Mouse (Mus musculus): ENCODE results near the gene Taf12.

Taf12 gene

DNA sequence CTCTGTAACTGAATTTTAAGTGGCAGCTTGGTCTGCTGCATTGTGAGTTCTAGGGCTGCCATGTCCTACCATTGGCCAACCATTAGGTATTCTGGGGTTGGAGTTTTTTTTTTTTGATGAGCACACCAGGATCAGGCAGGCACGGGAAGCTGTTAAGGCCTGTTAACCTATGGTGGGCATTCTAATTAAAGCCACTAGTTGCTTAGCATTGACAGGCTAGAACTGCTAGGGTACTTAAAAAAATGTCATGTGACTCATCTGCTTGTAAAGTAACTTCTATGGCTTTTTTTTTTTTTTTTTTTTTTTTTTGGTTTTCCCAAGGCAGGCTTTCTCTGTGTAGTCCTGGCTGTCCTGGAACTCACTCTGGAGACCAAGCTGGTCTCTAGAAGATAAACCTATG is 37.0 kb downstream of the Taf12 start:
- no peak for DNase-seq (ENCODE audit: low spot score)

DNA sequence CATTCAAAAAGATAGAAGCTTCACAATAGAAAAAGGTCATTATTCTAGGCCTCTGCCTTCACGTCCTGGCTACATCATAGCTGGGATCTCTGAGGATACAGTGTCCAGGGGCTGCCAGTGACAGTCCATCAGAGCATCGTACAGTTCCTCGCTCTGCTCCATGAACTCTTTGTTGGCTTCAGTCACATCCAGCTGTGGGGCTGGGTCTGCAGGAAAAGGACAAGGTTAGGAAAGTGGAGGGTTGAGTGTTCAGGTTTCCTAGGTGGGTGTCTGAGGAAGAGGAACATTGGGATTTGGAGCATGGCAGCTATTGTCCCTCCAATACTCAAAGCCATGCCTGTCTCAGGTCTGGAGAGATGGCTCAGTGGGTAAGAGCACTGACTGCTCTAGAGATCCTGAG is 37.6 kb downstream of the Taf12 start:
- DNase-seq (ENCODE audit: low spot score), result no peak

DNA sequence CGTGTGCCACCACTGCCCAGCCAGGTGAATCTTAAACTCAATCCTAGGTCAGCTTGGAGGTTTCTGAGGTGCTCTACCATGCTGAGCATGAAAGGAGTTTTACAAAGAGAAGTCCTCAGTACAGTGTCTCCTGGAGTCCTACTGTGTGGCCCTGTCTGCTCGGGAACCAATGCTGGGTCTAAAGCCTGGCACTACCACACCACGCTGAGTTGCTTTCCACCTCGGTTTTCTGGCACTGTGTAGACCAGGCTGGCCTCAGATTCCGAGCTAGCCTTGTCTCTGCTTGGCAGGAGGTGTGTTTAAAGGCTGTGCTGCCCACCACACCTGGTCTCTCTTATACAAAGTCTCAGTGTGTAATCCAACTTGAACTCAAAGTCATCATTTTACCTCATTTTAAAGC is 38.5 kb downstream of the Taf12 start:
- no peak for DNase-seq (ENCODE audit: low spot score)

DNA sequence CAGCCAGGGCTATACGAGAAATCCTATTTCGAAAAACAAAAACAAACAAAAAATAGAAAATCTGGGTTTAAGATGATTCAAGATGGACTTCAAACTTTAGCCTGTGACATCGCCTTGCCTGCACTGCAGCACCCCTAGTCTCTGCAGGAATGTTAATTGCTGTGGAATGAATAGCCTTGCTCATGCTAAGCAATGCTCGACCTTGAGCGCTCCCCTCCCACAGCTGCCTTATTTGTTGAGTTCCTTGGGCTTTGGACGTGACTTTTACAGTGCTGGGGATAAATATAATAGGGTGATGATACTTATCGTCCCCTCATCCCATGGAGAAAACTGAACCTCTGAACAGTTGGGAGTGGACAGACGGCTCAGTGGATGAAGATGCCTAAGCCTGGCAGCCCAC is 41.5 kb downstream of the Taf12 start:
- DNase-seq (ENCODE audit: low spot score), result no peak

DNA sequence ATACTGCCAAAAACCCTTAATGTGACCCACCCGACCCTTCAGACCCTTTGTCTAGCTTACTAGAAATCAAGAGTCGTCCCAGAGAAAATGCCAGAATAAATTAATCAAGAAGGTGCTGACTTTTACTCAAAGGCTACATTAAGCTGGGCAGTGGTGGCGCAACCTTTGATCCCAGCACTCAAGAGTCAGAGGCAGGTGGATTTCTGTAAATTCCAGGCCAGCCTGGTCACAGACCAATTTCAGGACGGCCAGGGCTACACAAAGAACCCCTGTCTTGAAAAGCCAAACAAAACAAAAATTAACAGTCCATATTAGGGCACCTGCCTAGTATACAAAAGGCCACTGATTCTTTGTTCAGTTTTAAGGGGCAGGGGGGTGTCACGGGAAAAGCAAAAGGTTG is 52.3 kb downstream of the Taf12 start:
- no peak for DNase-seq (ENCODE audit: low spot score)

DNA sequence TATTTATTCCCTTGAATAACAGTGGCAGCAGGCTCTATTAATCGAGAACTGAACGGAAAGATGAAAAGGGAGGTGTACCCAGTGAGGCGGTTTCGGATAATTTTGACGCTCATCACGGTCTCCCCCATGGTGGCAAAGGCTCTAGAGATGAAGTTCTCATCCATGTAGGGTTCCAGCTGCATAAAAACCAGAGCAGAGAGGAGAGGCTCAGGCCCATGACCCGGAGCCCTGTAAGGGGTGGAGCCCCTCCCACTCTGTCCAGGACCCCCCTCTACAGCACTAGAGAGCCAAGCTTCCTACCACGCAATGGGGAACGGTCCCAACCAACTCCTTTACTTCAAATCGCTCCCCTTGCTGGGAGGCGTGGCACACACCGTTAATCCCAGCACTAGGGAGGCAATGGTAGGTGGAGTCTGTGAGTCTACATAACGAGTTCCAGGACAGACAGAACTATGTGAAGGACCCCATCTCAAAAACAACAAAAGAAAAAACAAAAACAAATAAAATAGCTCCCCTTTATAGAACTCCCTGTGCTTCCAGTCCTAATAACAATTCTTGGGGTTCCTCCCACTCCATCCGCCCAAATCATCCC is 54.3 kb downstream of the Taf12 start:
- DNase-seq (ENCODE audit: low spot score), result no peak

DNA sequence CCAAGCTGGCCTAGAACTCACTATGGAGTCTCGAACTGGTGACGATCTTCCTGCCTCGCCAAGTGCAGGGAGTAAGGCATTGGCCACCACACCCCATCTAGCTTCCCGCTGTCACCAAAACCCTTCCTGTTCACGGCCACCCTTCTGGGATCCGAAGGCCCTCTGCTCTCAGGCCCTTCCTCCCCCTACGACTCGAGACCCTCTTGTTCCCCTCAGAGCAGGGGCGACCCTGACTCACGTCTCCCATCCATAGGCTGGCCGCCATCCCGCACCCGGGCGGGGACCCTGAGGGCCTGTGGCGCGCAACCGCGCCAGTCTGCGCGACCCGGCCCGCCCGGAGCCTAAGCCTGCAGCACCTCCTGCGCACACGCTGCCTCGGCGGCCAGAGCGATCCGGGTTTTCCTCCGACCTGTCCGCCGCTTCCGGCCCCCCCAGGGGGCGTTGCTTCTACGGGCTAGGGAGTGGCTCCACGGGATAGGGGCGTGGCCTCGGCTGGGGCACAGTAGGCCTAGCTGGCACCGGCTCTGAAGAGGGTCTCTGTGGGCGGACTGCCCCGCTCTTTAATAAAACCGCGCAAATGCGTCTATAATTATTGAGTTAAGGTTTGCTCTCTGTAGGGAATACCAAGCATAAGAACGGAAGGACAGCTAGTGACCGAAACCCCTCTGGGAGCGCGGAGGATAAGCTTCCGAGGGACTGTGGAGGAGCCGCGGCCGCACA is 55.1 kb downstream of the Taf12 start, which contains the start of gene Trnau1ap:
Gene Trnau1ap, minus strand, starts transcription at position 424 of the 720 bp plus-strand sequence.
- peak; percentile 70 for DNase-seq (ENCODE audit: low spot score)

DNA sequence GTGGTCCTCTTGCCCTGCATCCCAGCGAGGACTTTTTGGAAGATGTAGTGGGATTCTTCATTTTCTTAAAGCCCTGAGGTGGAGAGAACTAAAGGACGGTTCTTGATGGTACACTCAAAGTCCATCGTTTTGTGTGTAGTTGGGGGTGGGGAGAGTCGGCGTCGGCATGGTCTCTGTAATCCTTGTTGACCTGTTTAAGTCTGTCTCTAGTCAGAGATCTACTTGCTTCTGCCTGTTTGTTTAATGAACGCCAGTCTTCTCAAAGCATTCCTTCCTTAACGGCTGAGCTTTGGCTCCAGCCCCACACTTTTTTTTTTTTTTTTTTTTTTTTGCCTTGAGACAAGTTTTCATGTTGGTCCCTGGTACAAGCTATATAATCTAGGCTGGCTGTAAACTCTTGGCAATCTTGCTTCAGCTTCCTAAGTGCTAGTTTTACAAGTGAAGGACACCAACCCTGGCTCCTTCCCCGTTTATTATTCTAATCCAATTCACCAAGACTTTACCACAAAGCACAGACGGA is 55.7 kb downstream of the Taf12 start:
- DNase-seq (ENCODE audit: low spot score), result no peak

DNA sequence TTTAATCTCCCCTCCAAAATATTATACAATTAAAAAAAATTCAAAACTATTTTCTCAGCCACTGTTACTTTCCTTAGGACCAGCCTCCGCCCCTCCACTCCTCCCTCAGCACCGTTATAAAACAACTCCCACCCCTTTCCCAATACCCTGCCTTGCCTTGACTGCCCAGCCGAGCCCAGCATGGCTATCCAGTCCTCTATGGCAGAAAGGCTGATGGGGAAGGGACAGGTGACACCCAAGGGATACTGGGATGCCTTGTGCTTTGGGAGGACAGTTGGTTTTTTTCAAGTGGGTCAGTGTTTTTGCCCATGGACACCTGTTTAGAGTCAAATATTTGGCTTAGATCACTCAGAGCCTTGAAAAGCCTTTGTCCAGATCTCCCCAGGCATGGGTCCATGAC is 57.8 kb downstream of the Taf12 start:
- DNase-seq (ENCODE audit: low spot score), result no peak

DNA sequence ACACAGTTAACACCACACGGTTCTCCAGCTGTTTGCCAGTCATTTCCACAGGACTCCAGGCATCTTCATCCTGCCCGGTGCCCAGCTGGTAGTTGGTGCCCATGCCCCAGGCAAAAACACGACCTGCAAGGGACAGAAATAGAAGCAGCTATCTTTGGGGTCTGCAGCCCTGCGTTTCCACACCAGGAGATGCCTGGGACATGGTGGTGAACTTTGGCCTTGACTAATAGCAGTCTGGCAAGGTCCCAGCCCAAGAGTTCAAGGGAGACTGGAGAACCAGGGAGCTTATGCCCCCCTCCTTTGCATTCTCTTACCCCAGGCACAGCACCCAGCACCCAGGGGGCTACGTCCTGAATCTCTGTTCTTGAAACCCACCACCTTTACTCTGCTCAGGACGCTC is 58.7 kb downstream of the Taf12 start:
- DNase-seq (ENCODE audit: low spot score), result no peak

DNA sequence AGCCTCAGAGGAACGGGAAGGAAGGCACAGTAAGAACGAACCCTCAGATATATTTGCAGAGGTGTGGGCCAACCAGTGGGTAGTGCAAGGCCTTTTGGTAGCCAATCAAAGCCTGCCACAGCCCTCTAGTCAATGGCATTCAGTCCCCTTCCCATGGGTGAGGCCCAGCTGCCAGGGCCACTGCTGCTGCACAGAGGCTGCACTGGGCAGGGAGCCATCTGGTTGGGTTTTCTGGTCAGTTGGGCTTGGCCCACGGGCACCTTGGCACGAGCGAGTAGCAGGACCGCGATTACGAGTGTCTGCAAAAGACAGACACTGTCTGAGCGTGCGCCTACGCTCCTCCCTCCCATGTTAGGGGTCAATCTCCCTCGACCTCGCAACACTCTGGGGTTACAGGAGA is 64.8 kb downstream of the Taf12 start:
- DNase-seq (ENCODE audit: low spot score), result no peak

DNA sequence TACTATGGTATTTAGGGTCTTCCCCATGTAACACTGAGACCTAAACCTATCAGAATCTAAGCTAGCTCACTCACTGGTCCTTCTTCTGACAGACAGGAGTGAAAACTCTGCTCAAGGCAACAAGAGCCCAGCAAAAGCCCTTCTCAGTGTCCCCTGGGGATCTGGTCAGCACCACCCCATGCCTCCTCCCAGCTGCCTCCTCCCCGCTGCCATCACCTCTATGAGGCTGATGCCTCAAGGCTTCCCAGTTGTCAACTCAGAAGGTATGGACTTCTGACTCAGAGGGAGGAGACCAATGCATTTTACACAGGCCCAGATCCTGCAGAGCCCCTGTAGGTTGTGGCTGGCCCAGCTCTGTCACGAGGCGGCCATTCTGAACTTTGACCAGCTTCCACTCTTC is 67.3 kb downstream of the Taf12 start:
- no peak for DNase-seq (ENCODE audit: low spot score)

DNA sequence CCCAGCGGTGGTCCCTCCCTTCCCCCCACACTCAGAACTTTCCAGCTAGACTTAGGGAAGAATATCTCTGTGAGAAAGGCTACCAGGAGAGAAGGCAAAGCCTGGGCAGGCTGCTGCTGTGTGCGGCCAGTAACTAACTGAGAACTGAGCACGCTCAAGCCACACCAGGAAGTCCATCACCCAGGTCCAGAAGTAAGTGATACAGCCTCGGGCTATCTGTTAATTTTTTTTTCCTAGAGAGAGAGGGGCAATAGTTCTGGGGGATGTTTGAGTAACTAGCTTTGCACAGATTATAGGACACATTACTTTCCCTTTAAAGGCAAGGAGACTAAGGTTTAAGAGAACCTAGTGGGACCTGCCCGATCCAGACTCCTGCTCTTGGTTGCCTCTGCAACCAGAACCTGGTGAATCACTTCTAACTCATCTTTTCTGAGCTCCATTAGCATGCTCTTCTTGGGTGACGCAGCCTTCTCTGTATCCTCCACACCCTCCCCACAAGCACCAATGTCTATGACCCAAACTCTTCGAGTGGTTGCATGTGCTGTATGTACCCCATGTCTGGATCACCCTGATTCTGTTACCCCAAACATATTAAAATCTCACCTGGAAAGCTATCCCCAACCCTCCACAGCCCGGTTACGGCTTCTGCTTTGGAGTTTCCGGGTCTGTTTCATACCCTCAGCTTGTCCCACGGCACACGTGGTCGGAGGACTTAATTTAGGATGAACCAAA is 70.4 kb downstream of the Taf12 start:
- DNase-seq (ENCODE audit: low spot score), result no peak

Data from ovary, postnatal 10 days (tissue).